Mouse (Mus musculus) G1E (cell line): ENCODE measurements around the gene Adap1. TPM values are rescaled to one million over a fixed set of nuclear protein-coding genes. Genes with fewer than 3 reads are reported as not detected.

Experiments used
- ATAC-seq: 2 replicates; pipeline ENCODE4 v1.8.0; 2016; ENCODE audit warnings: mild to moderate bottlenecking; ENCODE audit not compliant: insufficient number of reproducible peaks, poor library complexity, low FRiP score, severe bottlenecking; ENCODE audit errors: extremely low read depth
- DNase-seq: peaks from one replicate; pipeline ENCODE4 v3.0.0; 2012; ENCODE audit warnings: low spot score
- H3K27me3 ChIP-seq: 2 replicates; pipeline ENCODE4 v1.6.1; 2012; ENCODE audit warnings: mild to moderate bottlenecking, low read length, inconsistent platforms; ENCODE audit not compliant: insufficient read depth
- H3K36me3 ChIP-seq: replicated peaks from 2 replicates; pipeline ENCODE3; 2012; ENCODE audit warnings: mild to moderate bottlenecking, inconsistent platforms
- H3K4me1 ChIP-seq: 2 replicates; pipeline ENCODE4 v1.6.1; 2012; ENCODE audit warnings: low read depth, low read length, inconsistent platforms, mixed read lengths; ENCODE audit not compliant: insufficient read depth
- H3K4me3 ChIP-seq: 2 replicates; pipeline ENCODE4 v1.5.1; 2012; ENCODE audit warnings: low read depth, mild to moderate bottlenecking, inconsistent platforms, low read length, moderate library complexity, mixed read lengths
- H3K9me3 ChIP-seq: replicated peaks from 2 replicates; pipeline ENCODE4 v1.6.1; 2012; ENCODE audit warnings: inconsistent platforms
- CTCF ChIP-seq: IDR thresholded peaks from 2 replicates; pipeline ENCODE4 v1.5.1; 2012; ENCODE audit warnings: low read depth, low read length, inconsistent platforms, mixed read lengths
- GATA1 ChIP-seq: IDR thresholded peaks from 2 replicates; pipeline ENCODE4 v1.6.1; 2012; ENCODE audit warnings: borderline replicate concordance, low read length, inconsistent platforms, mixed read lengths
- GATA2 ChIP-seq: IDR thresholded peaks from 2 replicates; pipeline ENCODE4 v1.6.1; 2012; ENCODE audit warnings: low read depth, low read length, inconsistent platforms, borderline replicate concordance
- POLR2AphosphoS5 ChIP-seq: IDR thresholded peaks from 2 replicates; pipeline ENCODE4 v1.6.1; 2012; ENCODE audit warnings: low read depth, low read length, inconsistent platforms; ENCODE audit not compliant: insufficient replicate concordance
- TAL1 ChIP-seq: conservative IDR thresholded peaks from 2 replicates; pipeline ENCODE4 v1.6.1; 2012; ENCODE audit warnings: low read depth, low read length, inconsistent platforms, mixed read lengths
- polyA plus RNA-seq: library from polyadenylated mRNA; stranded (reverse); fragments of >175 nt; gene quantifications from 2 replicates; pipeline ENCODE4 v1.2.3, GENCODE M21; 2012
- total RNA-seq, 2 experiments: library from RNA; stranded (forward) in 1 of 2; stranded (reverse) in 1 of 2; fragments of 200-1000 nt in 1 of 2; fragments of >200 nt in 1 of 2; fragmentation: Nextera tagmentation in 1 of 2; gene quantifications; 2 replicates each; pipeline ENCODE4 v1.2.3; 2014 to 2017

Gene Adap1
- total and polyA plus RNA-seq, 3 experiments, result 1.4 to 2.3 (median 1.8) TPM

- Histone ChIP-seq H3K36me3 (no peaks in the 10 kb centered on the region), H3K4me1 (peaks cover 73% of the 10 kb centered on the region), H3K27me3 (peaks cover 24% of the 10 kb centered on the region), H3K9me3 (no peaks in the 10 kb centered on the region), H3K4me3 (no peak overlapping the region)
- ATAC-seq, result no peak
- TF ChIP-seq GATA1 (no peak), GATA2 (no peak), POLR2AphosphoS5 (no peak), TAL1 (no peak), CTCF (no peak)
- no peak for DNase-seq
Observed at GRCm38 (mm10) chr5:139285383-139286067, 39.9 kb downstream of the Adap1 start.

GRCm38 (mm10) chr5:139283460-139284180, 41.8 kb downstream of the Adap1 start:
- H3K4me1 ChIP-seq, result peaks cover 83% of the 10 kb centered on the region
- DNase-seq (no peak), ATAC-seq (no peak)
- H3K36me3 ChIP-seq, result no peaks in the 10 kb centered on the region
- TF ChIP-seq GATA2, result no peak
- no peak for TF ChIP-seq CTCF
- no peak for TF ChIP-seq GATA1
- TF ChIP-seq POLR2AphosphoS5, result no peak
- no peak for TF ChIP-seq TAL1
- H3K27me3 ChIP-seq, result peaks cover 42% of the 10 kb centered on the region
- H3K9me3 ChIP-seq, result no peaks in the 10 kb centered on the region
- H3K4me3 ChIP-seq, result no peak overlapping the region

- H3K4me1 ChIP-seq, result peaks cover 70% of the 10 kb centered on the region
- no peak for TF ChIP-seq POLR2AphosphoS5
- no peak for TF ChIP-seq GATA1
- no peak for TF ChIP-seq GATA2
- no peak for TF ChIP-seq TAL1
- TF ChIP-seq CTCF, result peak; percentile 86
- H3K9me3 ChIP-seq, result no peaks in the 10 kb centered on the region
- H3K27me3 ChIP-seq, result peaks cover 42% of the 10 kb centered on the region
- peak; percentile 66 for DNase-seq
- H3K4me3 ChIP-seq, result no peak overlapping the region
- H3K36me3 ChIP-seq, result no peaks in the 10 kb centered on the region
- ATAC-seq, result peak; percentile 18; the same call in 1 of the 2 replicates
Observed at GRCm38 (mm10) chr5:139282191-139282590, 43.2 kb downstream of the Adap1 start.

- H3K4me1 ChIP-seq, result peaks cover 63% of the 10 kb centered on the region
- DNase-seq, result no peak
- no peak for TF ChIP-seq GATA2
- no peak for TF ChIP-seq TAL1
- no peak for TF ChIP-seq GATA1
- no peak for TF ChIP-seq POLR2AphosphoS5
- TF ChIP-seq CTCF, result no peak
- no peak for ATAC-seq
- no peaks in the 10 kb centered on the region for H3K9me3 ChIP-seq
- no peaks in the 10 kb centered on the region for H3K36me3 ChIP-seq
- H3K27me3 ChIP-seq, result peaks cover 42% of the 10 kb centered on the region
- no peak overlapping the region for H3K4me3 ChIP-seq
Observed at GRCm38 (mm10) chr5:139281373-139282112, 43.9 kb downstream of the Adap1 start.

- H3K4me3 ChIP-seq, result no peak overlapping the region
- H3K36me3 ChIP-seq, result no peaks in the 10 kb centered on the region
- no peaks in the 10 kb centered on the region for H3K9me3 ChIP-seq
- H3K27me3 ChIP-seq, result peaks cover 36% of the 10 kb centered on the region
- ATAC-seq (no peak), DNase-seq (no peak)
- H3K4me1 ChIP-seq, result peaks cover 54% of the 10 kb centered on the region
- no peak for TF ChIP-seq GATA2
- TF ChIP-seq POLR2AphosphoS5, result no peak
- no peak for TF ChIP-seq CTCF
- TF ChIP-seq TAL1, result no peak
- TF ChIP-seq GATA1, result no peak
Observed at GRCm38 (mm10) chr5:139277287-139277686, 48.1 kb downstream of the Adap1 start.

- no peak overlapping the region for H3K4me3 ChIP-seq
- peaks cover 32% of the 10 kb centered on the region for H3K4me1 ChIP-seq
- peaks cover 39% of the 10 kb centered on the region for H3K36me3 ChIP-seq
- no peak for TF ChIP-seq GATA2
- peaks cover 9% of the 10 kb centered on the region; the same call in 1 of the 2 replicates for H3K27me3 ChIP-seq
- no peak for DNase-seq
- no peaks in the 10 kb centered on the region for H3K9me3 ChIP-seq
- ATAC-seq, result no peak
Observed at GRCm38 (mm10) chr5:139271994-139272554, 53.3 kb downstream of the Adap1 start.
